8 mouse cellular contexts compared by ENCODE assay signal in the genomic region with DNA sequence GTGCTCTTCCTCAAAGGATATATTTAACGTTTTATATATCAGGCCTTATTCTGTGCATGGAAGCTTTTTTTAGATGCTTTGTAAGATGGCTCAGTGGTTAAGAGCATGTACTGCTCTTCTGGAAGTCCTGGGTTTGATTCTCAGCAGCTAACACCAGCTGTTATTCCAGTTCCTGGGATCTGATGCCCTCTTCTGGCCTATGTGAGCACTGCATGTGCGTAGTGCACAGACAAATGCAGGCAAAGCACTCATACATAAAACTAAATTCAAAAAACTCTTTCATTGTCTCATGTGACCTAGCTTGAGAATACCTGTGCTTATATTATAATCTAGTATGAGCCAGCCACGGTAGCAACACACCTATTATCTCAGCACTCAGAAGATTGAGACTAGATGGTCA. TPM values are rescaled to one million over a fixed set of nuclear protein-coding genes. Genes with fewer than 3 reads are reported as not detected.
A peak's percentile ranks its signal among the peaks of the same experiment; 100 is the strongest.
DNase-seq lines count a peak whose midpoint lies in the region; ATAC-seq lines count a peak whose summit lies in the region.

No protein-coding gene starts in this region.

- DNase-seq in heart, postnatal 14 days, result peak; percentile 48 to 63
- DNase-seq in heart, adult 8-10 months (ENCODE audit: low spot score), result no peak
- DNase-seq in A20 (ENCODE audit: low read depth, low spot score) (peak; percentile 75), MEL-GATA-1-ER (ENCODE audit: extremely low read depth, low read depth) (peak; percentile 45)
- DNase-seq in thymus, postnatal 25 days, result peak; percentile 82
- no peak for DNase-seq in urinary bladder, postnatal 4 days (ENCODE audit: low spot score in 2 of 2)

- ATAC-seq in erythroid progenitor cell, adult 5-6 weeks (replicated peaks; ENCODE audit: low FRiP score, poor library complexity, severe bottlenecking), result 0 out of 2 replicates have a peak, but pooled peaks have one; percentile 72
- ATAC-seq in megakaryocyte-erythroid progenitor cell, adult 5-6 weeks (replicated peaks; ENCODE audit: low FRiP score, low TSS enrichment, poor library complexity, severe bottlenecking), result peak; percentile 58

- intact Hi-C loops in heart, postnatal 14 days (cut with DNase I), result loop anchor here (5.0 kb wide), 2 partner anchors 45 to 230 kb away; partner anchors contain the start of genes Ovca2 and Wdr81

RNA-seq across cellular contexts. Expression of gene Serpinf1, which starts 15.6 kb away (rescaled TPM):
- total RNA-seq in heart, postnatal 14 days (2021), result 10 to 100 TPM; 24.8 to 31.9 TPM
- 10 to 100 TPM; 13.2 to 18.3 (median 16.8) TPM for total RNA-seq in heart, adult 8-10 months (2022)
- 2.9 and 26.0 TPM in 2 replicates for total RNA-seq in erythroid progenitor cell, adult 5-6 weeks (2015; ENCODE audit: low replicate concordance)
- 2.2 TPM in 1 of 2 replicates, not detected in the other for total RNA-seq in erythroid progenitor cell, adult 5-6 weeks (2017; ENCODE audit: low replicate concordance)
- 0.59 TPM in 1 of 2 replicates, not detected in the other for total RNA-seq in megakaryocyte-erythroid progenitor cell, adult 5-6 weeks (2014; fragmentation: Nextera tagmentation)
- total RNA-seq in megakaryocyte-erythroid progenitor cell, adult 5-6 weeks (2017), result 0.47 and 6.4 TPM in 2 replicates

RNA-seq across cellular contexts. Expression of gene Serpinf2, which starts 32.5 kb away (rescaled TPM):
- total RNA-seq in heart, postnatal 14 days (2021), result not detected
- total RNA-seq in heart, adult 8-10 months (2022), result not detected
- 2.2 TPM in 1 of 2 replicates, not detected in the other for total RNA-seq in erythroid progenitor cell, adult 5-6 weeks (2015; ENCODE audit: low replicate concordance)
- 0.98 and 1.5 TPM in 2 replicates for total RNA-seq in erythroid progenitor cell, adult 5-6 weeks (2017; ENCODE audit: low replicate concordance)
- 1.3 TPM in 1 of 2 replicates, not detected in the other for total RNA-seq in megakaryocyte-erythroid progenitor cell, adult 5-6 weeks (2014; fragmentation: Nextera tagmentation)
- not detected in 2 replicates for total RNA-seq in megakaryocyte-erythroid progenitor cell, adult 5-6 weeks (2017)

RNA-seq across cellular contexts. Expression of gene Wdr81, which starts 47.7 kb away (rescaled TPM):
- 10 to 100 TPM in 1 of 2 experiments, 1 to 10 TPM in 1; 9.2 to 10.3 TPM for total RNA-seq in heart, postnatal 14 days (2021)
- total RNA-seq in heart, adult 8-10 months (2022), result 10 to 100 TPM in 1 of 4 experiments, 1 to 10 TPM in 3; 7.9 to 10.1 (median 8.8) TPM
- total RNA-seq in erythroid progenitor cell, adult 5-6 weeks (2015; ENCODE audit: low replicate concordance), result 39.0 and 53.3 TPM in 2 replicates
- 45.6 and 48.8 TPM in 2 replicates for total RNA-seq in erythroid progenitor cell, adult 5-6 weeks (2017; ENCODE audit: low replicate concordance)
- 24.6 and 32.2 TPM in 2 replicates for total RNA-seq in megakaryocyte-erythroid progenitor cell, adult 5-6 weeks (2014; fragmentation: Nextera tagmentation)
- total RNA-seq in megakaryocyte-erythroid progenitor cell, adult 5-6 weeks (2017), result 7.1 and 23.4 TPM in 2 replicates

RNA-seq across cellular contexts. Expression of gene Tlcd2, which starts 54.6 kb away (rescaled TPM):
- 10 to 100 TPM; 11.8 to 11.9 TPM for total RNA-seq in heart, postnatal 14 days (2021)
- total RNA-seq in heart, adult 8-10 months (2022), result 1 to 10 TPM; 2.8 to 5.1 (median 4.0) TPM
- 1.8 and 6.7 TPM in 2 replicates for total RNA-seq in erythroid progenitor cell, adult 5-6 weeks (2015; ENCODE audit: low replicate concordance)
- 1.0 and 17.8 TPM in 2 replicates for total RNA-seq in erythroid progenitor cell, adult 5-6 weeks (2017; ENCODE audit: low replicate concordance)
- total RNA-seq in megakaryocyte-erythroid progenitor cell, adult 5-6 weeks (2014; fragmentation: Nextera tagmentation), result 13.8 and 19.9 TPM in 2 replicates
- total RNA-seq in megakaryocyte-erythroid progenitor cell, adult 5-6 weeks (2017), result 9.5 and 14.7 TPM in 2 replicates

RNA-seq across cellular contexts. Expression of gene Smyd4, which starts 58.6 kb away (rescaled TPM):
- total RNA-seq in heart, postnatal 14 days (2021), result 1 to 10 TPM; 4.2 to 4.6 TPM
- 10 to 100 TPM in 1 of 4 experiments, 1 to 10 TPM in 3; 5.7 to 10.1 (median 8.3) TPM for total RNA-seq in heart, adult 8-10 months (2022)
- 6.1 and 8.4 TPM in 2 replicates for total RNA-seq in erythroid progenitor cell, adult 5-6 weeks (2015; ENCODE audit: low replicate concordance)
- 1.1 and 5.3 TPM in 2 replicates for total RNA-seq in erythroid progenitor cell, adult 5-6 weeks (2017; ENCODE audit: low replicate concordance)
- total RNA-seq in megakaryocyte-erythroid progenitor cell, adult 5-6 weeks (2014; fragmentation: Nextera tagmentation), result 4.0 and 12.1 TPM in 2 replicates
- 9.2 and 16.7 TPM in 2 replicates for total RNA-seq in megakaryocyte-erythroid progenitor cell, adult 5-6 weeks (2017)

Comparison
In these comparisons a context has a peak if more than half of its experiments do, and no peak if none do; other contexts are left out.
1. DNase-seq: peak in heart, postnatal 14 days (2 of 2), A20 (single experiment), MEL-GATA-1-ER (single experiment) and thymus, postnatal 25 days (single experiment); none in heart, adult 8-10 months (single experiment) and urinary bladder, postnatal 4 days (0 of 2).